Mouse (Mus musculus) heart, postnatal 4 days (tissue): ENCODE measurements around the gene Crabp2. TPM values are rescaled to one million over a fixed set of nuclear protein-coding genes. Genes with fewer than 3 reads are reported as not detected.
"Not testable (repeated sequence)": the region's sequence is repeated elsewhere in the genome, so short reads cannot be mapped to it uniquely, and the experiment has no call there.

Experiments
- DNase-seq: peaks from one replicate; pipeline ENCODE4 v3.0.0; 2021
- total RNA-seq, 2 experiments: library from RNA; stranded (reverse); gene quantifications; 2 replicates each; pipeline ENCODE4 v1.2.3; 2021

Gene Crabp2
- total RNA-seq: 1 to 10 TPM in 1 of 2 experiments, under 1 TPM in 1; 0.91 to 1.0 TPM

DNA sequence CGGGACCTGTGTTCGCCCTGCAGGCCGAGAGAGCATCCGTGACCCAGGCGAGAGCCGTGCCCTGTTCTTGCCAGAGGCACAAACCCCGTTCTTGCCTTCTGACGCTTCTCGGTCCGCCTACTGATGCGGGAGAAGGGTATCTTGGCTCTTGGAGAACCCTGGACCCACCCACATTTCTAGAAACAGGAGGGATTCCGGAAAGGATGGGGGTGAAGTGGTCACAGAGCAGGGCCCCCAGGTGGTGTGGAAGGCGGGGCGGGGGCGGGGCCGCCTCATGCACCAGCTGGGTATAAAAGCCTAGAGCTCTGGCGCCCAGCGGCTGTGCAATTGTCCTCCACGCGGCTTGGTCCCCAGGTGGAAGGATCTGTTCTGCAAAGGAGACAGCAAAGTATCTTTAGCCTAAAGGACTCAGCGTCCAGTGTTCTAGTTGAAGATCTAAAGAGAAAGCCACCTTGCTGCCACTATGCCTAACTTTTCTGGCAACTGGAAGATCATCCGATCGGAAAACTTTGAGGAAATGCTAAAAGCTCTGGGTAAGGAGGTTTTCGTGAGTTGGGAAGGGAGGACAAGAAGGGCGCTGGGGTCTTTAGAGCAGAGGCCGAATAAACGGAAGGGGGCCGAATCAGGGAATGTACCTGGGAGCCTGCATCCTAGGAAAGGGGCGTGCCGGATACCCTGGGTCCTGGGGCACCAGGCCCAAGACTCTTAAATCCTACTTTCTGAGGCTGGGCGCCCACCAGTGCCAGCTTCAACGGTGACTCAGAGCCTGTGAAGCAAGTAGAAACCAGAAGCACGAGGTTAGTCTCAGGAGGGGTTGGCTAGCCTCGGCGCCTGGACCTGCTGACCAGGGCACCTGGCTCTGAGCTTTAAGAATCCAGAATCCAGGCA, at the start of gene Crabp2:
Gene Crabp2 (plus strand): TSS at position 289 of the 888 bp plus-strand sequence.
- no peak for DNase-seq

DNA sequence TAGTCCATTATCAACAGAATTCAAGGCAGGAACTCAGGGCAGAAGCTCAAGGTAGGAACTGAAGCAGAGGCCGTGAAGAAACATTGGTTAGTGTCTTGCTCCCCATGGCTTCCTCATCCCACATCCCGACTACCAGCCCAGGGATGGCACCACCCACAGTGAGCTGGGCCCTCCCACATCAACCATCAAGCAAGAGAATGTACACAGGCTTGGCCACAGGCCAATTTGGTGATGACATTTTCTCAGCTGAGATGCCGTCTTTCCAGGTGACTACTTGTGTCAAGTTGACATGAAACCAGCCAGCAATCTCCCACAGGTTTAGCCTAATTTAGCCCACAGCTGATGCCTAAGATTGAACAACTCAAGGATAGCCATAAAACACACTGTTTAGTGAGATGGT, 49.2 kb upstream of the Crabp2 start:
- no peak for DNase-seq

DNA sequence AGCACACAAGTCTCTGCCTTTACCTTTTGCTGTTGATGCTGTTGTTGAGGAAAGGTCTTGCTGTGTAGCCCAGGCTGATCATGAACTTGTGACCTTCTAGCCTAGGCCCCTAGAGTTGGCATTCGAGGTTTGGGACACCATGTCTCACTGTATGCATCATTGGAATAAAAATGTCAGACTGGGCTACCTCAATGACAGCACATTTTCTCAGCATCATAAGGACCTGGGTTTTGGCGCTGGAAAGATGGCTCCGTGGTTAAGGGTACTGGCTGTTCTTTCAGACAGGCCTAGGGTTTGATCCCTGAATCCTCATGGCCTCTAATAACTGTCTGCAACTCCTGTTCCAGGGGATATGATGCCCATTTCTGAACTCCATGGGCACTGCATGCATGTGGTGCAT, 48.7 kb upstream of the Crabp2 start:
- DNase-seq: no peak

DNA sequence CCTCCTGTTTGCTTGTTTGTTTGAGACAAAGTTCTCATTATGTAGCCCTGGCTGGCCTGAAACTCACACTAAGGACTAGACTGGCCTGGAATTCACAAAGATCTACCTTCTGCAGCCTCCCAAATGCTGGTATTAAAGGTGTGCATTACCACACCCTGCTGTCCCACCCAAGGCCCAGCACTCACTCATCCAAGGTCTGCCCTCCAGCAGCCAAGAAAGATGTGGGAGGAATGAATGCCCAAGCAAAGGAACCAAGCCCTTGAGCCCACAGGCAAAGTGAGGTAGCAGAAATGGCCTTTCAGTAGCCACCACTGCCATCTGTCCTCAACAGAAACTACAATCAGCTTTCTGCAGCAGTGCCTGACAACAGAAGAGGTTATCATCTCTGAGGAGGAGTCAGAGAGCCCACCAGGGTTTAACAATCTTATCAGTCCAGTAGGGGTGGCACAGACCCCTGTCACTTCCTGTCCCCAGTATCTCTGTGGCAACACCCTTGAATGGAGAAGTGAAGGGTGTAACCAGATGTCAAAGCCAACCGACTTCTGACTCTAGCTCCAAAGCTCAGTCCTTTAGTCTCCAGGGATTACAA, 47.3 kb upstream of the Crabp2 start:
- no peak for DNase-seq

DNA sequence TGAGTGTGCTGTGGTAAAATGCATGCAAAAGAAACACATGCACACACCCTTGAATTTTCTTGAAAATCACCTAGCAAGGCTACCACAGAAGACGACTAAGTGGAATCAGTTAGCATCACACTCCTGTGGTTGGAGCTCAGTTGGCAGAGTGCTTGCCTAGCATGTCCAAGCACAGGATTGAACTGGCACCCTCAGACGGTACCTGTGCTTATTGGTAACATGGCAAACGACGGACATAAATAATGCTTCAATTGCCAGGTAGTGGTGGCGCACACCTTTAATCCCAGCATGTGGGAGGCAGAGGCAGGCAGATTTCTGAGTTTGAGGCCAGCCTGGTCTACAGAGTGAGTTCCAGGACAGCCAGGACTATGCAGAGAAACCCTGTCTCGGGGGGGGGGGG, 46.5 kb upstream of the Crabp2 start:
- DNase-seq: not testable (repeated sequence)

DNA sequence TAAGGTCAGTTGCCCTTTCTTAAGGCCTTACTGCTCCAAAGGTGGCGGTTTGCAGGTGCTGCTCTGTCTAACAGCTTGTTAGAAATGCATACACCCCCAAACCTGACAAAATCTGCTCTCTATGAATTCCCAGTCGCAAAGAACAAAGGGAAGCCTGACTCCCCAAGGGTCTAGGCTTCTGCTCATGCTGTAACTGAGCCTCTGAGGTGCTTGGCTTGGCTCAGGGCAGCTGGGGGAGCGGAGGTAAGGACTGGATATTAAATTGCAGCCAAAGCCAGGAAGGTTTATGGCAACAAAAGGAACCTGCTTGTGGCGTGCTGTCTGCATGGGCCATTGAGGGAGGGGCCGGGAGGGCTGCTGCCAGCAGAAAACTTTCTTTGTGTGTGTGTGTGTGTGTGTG, 44.6 kb upstream of the Crabp2 start:
- no peak for DNase-seq

DNA sequence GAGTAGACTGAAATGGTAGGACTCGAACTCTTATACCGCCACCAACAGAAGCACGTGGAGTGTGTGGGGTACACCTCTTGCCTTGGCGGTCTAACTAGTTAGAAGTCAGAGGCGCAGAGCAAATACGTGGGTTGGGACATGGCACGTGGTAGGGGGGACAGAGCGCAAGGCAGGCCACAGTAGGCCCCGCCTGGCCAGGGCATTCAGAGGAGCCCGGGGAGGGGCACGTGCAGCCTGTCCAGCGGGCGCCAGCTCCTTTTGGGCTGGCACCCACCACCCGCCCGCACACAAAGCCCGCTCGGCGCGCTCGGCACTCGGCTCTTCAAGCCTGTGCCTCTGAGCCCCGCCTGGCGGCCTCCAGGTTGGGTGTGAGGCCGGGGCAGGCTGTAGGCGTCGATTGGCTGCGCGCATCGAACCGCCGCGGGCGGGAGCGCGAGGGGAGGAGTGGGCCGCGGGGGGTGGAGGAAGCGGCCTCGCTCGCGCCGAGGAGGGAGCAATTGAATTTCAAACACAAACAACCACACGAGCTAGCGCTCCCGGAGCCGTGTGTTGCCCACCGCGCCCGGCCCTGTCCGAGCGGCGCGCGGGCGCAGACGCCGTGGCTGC, 42.5 kb upstream of the Crabp2 start, which contains the start of gene Hdgf:
Gene Hdgf (plus strand): TSS at position 442 of the 606 bp plus-strand sequence.
- peak; percentile 95 for DNase-seq

DNA sequence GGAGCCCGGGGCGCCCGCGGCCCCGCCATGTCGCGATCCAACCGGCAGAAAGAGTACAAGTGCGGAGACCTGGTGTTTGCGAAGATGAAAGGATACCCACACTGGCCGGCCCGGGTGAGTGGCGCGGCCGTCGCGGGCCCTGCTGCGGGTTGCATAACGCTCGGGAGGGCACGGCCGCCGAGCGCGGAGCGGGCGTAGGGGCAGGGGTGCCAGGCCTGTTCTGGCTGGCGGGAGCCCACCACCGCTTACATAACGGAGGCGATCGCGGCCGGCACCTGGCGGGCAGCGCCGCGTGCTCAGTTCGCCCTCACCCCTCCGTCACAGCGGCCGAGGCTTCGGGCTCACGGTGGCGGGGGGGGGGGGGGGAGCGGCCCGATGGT, 41.9 kb upstream of the Crabp2 start:
- peak; percentile 56 for DNase-seq

DNA sequence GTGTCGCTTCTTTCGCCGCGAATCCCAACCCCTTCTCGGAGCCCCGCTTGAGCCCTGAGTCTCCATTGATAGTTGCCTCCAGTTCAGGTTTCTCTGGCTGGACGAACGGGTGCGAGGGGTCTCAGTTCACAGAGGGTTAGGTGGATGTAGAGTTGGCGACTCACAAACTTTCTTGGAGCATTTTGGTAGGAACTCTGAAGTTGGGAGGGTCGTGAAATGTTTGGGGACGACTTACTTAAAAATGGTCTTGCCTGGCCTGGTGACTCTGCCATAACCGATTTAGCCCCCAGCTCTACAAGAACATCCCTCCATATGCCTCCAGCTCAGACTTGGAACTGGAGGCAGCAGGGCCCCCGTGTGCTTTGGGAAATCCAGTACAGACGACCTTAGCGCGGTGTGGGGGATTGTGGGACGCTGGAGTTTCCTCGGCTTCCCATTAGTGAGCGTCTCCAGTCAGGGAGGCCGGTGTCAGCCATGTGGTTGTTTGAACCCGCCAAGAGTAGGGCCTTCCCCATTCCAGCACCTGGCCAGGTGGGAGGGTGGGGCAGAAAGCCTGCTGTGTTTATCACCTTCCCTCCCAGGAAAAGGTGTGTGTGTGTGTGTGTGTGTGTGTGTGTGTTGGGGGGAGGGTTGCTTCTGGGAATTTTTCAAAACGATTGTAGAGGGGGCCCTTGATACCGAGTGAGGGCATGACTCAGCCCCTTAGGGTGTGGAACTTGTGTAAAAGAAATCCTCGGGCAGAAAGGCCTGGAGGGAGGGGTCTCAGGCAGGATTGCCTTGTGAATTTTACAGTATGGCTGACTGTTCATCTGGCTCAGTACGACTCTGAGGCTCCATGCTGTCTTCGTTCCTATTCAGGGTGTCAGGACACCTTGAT, 41.2 kb upstream of the Crabp2 start:
- peak; percentile 52 for DNase-seq

DNA sequence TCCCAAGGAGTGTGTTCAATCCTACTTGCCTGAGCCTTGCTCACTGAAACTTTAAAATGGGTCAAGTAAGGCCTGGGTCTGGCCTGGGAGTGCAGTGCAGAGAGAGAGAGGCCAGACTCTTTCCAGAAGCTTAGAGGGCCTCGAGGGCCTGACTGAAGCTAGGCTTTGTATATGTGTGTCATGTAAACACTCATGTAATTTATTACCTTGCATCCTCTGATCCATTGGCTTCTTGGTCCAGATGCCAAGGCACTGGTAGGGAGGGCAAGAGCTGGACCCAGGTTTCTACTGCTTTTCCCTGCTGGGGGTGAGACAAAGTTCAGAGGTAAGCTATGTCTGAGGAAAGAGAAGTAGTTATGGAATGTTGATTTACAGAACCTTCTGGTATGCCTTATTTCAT, 40.6 kb upstream of the Crabp2 start:
- no peak for DNase-seq

DNA sequence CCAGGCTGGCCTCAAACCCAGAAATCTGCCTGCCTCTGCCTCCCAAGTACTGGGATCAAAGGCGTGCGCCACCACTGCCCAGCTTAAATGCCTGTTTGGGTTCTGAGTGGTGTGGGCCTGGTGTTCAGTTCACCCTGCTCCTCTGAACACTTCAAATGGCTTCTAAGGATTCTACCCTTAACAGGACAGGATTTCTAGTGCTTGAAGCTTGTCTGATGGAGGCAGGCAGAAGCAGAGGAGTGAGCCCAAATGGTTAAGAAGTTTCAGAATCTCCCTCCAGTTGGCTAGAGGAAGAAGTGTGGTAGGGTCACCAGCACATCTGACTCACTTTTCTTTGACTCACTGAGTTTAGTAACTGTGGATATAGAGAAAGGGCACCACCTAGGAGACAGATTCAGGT, 39.1 kb upstream of the Crabp2 start:
- no peak for DNase-seq

DNA sequence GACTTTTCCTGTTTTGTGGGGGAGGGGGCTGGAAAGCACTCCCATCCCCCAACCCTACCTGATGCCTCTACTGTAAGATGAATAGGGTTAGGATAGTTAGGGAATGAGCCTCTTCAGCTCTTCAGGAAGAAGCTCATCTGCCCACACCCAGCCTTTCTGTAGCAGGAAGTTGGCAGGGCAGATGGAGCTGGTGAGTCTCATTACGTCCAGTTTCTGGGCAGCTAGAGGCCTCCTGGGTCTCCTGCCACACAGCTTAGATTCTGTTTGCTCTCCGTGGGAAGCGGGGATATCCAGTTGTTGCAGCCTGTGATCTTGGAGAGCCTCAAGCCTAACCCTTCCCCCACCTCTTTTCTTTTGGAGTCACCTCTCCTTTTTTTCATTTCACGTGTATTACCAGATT, 38.6 kb upstream of the Crabp2 start:
- DNase-seq: no peak

DNA sequence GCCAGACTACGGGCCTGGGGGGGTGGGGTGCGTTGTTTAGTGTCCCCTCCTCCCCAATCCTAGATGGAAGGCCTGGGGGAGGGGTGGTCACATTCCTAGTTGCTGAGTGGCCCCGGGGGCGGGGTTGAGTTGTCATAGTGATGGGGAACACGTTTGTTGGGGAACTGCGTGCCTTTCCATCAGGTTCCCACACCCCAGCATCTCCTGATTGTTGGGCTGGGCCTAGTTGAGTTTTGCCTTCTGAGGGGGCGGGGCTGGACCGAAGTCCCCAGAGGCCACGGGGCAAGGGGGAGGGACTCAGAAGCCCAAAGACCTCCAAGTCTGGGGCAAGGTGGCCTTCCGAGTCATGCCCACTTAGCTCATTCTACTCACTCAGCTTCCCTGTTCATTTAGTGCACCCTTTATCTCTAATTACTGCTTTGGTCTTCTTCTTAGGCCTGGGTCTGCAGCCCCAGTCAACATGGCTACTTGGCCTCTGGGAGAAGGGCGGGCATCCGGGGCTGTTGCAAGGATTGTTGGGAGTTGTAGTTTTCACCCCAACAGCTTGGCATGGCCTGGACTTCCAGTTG, 37.8 kb upstream of the Crabp2 start:
- DNase-seq: peak; percentile 92

DNA sequence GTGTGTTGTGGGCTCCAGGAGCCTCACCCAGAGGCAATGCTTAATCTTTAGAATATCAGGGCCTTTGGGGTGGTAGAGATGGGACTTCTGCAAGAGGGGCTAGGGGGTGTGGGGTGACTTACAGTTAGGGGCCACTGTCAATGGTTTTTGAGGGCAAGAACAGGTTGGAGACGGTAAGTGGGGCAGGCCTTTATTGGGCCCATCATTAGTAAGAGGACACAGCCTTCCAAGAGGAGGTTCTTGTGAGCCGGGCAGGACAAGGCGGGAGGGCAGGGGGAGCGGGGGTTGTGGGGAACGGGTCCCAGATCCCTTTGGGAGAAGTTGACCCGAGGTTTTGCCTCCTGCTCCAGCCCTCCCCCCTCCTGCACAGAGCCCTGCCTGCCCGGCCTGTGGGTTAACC, 35.0 kb upstream of the Crabp2 start:
- no peak for DNase-seq

DNA sequence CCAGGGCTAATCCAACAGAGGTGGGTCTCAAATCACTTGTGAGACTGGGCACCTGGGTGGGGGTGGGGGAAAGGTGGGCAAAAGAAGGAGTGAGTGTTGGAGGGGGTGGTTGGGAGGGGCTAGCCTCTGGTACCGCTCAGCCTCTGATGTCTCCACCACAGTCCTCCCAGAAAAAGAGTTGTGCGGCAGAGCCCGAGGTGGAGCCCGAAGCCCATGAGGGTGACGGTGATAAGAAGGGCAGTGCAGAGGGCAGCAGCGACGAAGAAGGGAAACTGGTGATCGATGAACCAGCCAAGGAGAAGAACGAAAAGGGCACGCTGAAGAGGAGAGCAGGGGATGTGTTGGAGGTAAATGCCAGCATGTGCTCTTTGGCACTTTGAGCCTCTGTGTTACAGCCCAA, 34.6 kb upstream of the Crabp2 start:
- no peak for DNase-seq

DNA sequence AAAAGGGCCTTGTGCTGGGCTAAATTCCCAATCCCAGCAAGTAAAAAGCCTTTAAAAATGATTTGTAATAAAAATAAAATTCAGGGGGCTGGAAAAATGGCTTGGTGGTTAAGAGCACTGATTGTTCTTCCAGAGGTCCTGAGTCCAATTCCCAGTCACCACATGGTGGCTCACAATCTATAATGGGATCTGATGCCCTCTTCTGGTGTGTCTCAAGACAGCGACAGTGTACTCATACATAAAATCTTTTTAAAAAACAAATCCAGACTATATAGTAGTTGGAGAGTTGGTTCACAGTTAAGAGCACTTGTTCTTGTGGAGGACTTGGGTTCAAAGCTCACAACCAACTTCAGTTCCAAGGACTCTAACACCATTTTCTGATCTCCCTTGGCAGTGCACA, 31.5 kb upstream of the Crabp2 start:
- no peak for DNase-seq

DNA sequence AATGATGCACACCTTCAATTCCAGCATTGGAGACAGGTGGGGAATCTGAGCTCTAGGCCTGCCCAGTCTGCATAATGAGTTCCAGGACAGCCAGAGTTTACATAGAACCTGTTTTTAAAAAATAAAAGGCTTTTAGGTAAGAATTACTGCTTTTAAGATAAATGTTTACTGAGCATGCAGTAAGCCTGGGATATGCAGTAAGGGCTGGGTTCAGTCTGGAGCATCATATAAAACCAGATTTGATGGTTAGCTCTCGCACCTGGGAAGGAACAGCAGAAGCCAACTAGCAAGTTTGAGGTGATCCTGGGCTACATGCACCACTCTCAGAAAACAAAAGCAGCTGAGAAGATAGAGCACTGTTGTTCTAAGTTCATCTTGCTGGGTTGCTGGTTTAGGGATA, 29.9 kb upstream of the Crabp2 start:
- DNase-seq: no peak

DNA sequence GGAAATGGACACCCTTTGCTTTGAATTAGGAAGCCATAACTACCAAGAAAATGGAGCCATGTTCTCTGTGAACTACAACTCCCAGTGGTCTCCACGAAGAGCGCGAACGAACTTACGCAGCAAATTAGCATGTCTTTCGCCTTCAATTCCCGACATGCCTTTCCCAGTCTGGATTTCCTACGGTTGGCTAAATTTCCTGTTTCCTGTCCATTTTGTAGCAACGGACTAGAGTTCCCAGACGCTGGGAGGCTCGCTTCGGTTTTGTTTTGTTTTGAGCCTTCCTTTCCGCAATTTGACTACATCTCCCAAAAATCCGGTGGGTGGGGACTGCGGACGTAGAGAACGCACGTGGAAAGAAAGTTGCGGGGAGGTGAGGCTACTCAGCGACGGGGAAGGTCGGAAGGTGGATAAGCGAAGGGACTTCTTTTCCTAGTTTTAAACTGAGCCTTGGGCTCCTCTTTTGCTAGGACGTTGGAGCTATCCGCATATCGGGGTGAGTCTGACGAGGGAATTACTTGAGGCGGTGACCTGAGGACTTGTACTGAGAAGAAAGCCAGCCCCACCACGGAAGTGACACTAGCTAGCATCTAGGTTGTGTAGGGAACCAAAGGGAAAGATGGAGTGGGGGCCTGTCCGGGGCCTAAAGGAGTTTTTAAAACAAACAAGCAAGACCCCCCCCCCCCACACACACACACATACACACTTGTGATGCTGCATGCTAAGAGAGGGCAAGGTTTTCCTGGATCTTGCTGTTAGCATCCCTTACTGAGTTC, 28.9 kb upstream of the Crabp2 start, which contains the start of gene Mrpl24:
Gene Mrpl24 (plus strand): TSS at position 171 of the 773 bp plus-strand sequence.
- peak; percentile 76 for DNase-seq

DNA sequence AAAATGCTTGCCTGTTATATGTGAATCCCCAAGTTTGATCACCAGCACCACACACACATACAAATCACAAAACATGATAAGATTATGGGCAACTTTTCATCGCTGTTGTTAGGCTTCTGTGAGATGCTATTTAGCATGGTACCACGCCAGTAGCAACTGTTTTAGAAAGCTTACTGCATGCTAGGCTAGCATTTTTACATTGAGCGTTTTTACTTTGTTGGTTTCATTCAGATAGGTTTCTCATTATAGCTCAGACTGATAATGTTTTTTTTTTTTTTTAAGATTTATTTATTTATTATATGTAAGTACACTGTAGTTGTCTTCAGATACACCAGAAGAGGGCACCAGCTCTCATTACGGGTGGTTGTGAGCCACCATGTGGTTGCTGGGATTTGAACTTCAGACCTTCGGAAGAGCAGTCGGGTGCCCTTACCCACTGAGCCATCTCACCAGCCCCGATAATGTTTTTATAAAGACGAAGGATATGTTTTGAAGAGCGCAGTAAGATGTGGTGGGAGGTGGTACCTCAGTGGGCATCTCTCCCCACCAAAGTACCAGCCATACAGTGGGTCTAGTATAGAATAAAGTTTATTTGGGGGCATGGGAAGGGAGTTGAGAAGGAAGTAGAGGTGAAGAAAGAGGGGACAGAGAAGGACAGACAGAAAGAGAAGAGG, 28.1 kb upstream of the Crabp2 start:
- no peak for DNase-seq

DNA sequence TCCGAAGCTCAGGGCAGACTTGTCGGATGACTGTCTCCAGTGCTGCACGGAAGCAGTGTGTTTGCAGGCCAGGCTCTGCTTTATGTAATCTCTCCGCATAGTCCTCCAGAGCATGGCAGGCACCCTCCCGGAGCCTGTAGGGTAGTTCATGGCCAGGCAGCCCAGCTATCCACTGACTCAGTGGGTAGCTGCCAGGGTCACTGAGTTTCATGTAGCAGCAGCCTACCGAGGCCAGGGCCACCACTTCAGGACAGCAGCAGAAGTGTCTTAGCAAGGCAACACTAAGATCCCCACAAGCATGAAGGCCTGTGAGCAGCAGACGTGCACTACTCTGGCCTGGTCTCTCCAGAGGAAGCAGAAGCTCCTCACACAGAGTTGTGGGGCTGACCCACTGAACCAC, 23.5 kb upstream of the Crabp2 start:
- no peak for DNase-seq

DNA sequence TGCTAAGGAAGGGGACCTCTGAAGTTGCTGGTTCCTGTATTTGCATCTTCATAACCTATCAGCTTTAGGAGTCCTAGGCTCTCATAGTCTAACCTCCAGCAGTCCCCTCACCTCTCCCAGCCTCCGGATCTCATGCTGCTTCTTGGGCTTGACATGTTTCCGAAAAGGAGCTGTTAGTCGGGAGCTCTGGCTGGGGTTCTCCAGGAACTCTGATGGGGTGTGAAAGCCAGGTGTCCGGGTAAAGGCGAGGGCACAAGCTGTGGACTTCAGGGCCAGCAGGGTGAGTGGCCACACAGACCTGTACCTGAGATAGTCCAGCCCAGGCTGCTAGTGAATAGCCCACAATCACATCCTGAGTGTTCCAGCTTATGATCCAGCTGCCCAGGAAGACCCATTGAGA, 21.0 kb upstream of the Crabp2 start:
- DNase-seq: no peak
